Mouse (Mus musculus) bone marrow, adult 2 months (tissue): ENCODE measurements around the gene Sbf1.

Experiments
- CTCF ChIP-seq: fragments of 200-500 bp; IDR thresholded peaks from 2 replicates; pipeline ENCODE4 v1.5.1; 2011; ENCODE audit warnings: low read length, control low read depth; ENCODE audit not compliant: control insufficient read depth, insufficient read depth
- POLR2A ChIP-seq: fragments of 200-500 bp; IDR thresholded peaks from 2 replicates; pipeline ENCODE4 v1.6.1; 2011; ENCODE audit warnings: low read depth, mild to moderate bottlenecking, control low read depth, low read length, borderline replicate concordance; ENCODE audit not compliant: control insufficient read depth

DNA sequence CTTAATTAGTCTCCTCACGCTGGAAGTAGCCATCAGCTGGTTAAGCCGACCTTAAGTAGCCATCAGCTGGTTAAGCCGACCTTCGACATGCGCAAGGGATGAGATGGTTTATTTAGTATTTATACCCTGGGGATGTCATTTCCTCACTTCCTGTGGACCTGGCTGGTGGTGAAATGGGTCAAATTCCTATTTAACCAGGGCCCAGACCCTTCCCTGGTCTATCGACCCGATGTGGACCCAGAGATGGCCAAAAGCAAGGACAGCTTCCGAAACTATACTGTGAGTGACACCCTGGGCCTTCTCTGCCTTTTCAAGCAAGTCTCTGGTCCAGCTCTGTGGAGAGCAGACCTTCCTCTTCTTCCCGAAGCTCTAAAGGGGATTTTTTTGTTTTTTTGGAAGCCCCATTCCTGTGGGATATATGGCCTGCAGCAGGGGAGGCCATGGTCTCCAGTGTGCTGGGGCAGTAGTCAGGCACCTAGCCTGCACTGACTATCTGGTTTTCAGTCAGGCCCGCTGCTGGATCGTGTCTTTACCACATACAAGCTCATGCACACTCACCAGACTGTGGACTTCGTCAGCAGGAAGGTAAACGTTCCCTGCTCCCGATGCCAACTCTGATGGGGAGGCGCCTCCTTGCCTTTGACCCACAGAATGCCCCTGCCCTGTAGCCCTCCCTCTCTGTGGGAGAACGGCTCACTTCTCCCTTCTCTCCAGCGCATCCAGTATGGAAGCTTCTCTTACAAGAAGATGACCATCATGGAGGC is 19.8 kb upstream of the Sbf1 start:
- TF ChIP-seq CTCF (no peak), POLR2A (no peak)
